Mouse (Mus musculus) liver, postnatal 0 days (tissue): ENCODE data around the gene Nploc4.

Source experiments
- CTCF ChIP-seq: sonication (generic); IDR thresholded peaks from 2 replicates; pipeline ENCODE4 v1.5.1; 2016; ENCODE audit warnings: antibody characterized with exemption, low read depth
- EP300 ChIP-seq: IDR thresholded peaks from 2 replicates; pipeline ENCODE4 v1.6.1; 2016; ENCODE audit warnings: antibody characterized with exemption, low read depth, mild to moderate bottlenecking

GRCm38 (mm10) chr11:120426727-120427126, 10.8 kb downstream of the Nploc4 start:
- TF ChIP-seq EP300: no peak
- TF ChIP-seq CTCF: no peak
